Mouse (Mus musculus) neural tube, embryonic 12.5 days (tissue): Measurements from ENCODE around the gene Fasn. TPM values are rescaled to one million over a fixed set of nuclear protein-coding genes. Genes with fewer than 3 reads are reported as not detected.
A peak's percentile ranks its signal among the peaks of the same experiment; 100 is the strongest.
"Not testable (repeated sequence)": the region's sequence is repeated elsewhere in the genome, so short reads cannot be mapped to it uniquely, and the experiment has no call there.

Experiments
- ATAC-seq: fragments of 200-750 bp; cut with Nextera tagmentation; 2 replicates; pipeline ENCODE4 v1.8.0; 2017; ENCODE audit warnings: low read depth, mild to moderate bottlenecking, moderate TSS enrichment, moderate library complexity; ENCODE audit not compliant: low FRiP score
- H3K27ac ChIP-seq: fragments of 300-500 bp; sonication (generic); 2 replicates; pipeline ENCODE4 v1.5.1; 2016
- H3K27me3 ChIP-seq: fragments of 300-500 bp; sonication (generic); replicated peaks from 2 replicates; pipeline ENCODE4 v1.6.1; 2016; ENCODE audit warnings: mild to moderate bottlenecking
- H3K36me3 ChIP-seq: fragments of 300-500 bp; sonication (generic); 2 replicates; pipeline ENCODE4 v1.6.1; 2016; ENCODE audit warnings: mild to moderate bottlenecking
- H3K4me1 ChIP-seq: fragments of 300-500 bp; sonication (generic); 2 replicates; pipeline ENCODE4 v1.6.1; 2016
- H3K4me2 ChIP-seq: fragments of 300-500 bp; sonication (generic); replicated peaks from 2 replicates; pipeline ENCODE4 v1.6.1; 2016; ENCODE audit warnings: mild to moderate bottlenecking
- H3K4me3 ChIP-seq: fragments of 300-500 bp; sonication (generic); 2 replicates; pipeline ENCODE4 v1.5.1; 2016
- H3K9ac ChIP-seq: fragments of 300-500 bp; sonication (generic); 2 replicates; pipeline ENCODE4 v1.6.1; 2016; ENCODE audit warnings: mild to moderate bottlenecking
- H3K9me3 ChIP-seq: fragments of 300-500 bp; sonication (generic); 2 replicates; pipeline ENCODE4 v1.6.1; 2016; ENCODE audit warnings: mild to moderate bottlenecking
- WGBS: fragments of 180-500 bp; shearing (Covaris S2); methylation state at CpG from one replicate; pipeline ENCODE4 v1.1.7; 2016; 5-methylcytosine and 5-hydroxymethylcytosine counted together
- polyA plus RNA-seq: library from polyadenylated mRNA; unstranded; fragments of >200 nt; fragmentation: Nextera tagmentation; extraction: Ambion mirVana; gene quantifications from 2 replicates; pipeline ENCODE4 v1.2.1, GENCODE M21; 2016

Gene Fasn
- polyA plus RNA-seq, 1 experiment from 2014 or later = 102 TPM

GRCm38 (mm10) chr11:120767023-120767422, 57.3 kb downstream of the Fasn start:
- H3K36me3 ChIP-seq, H3K27ac ChIP-seq, ATAC-seq, H3K4me2 ChIP-seq, H3K9ac ChIP-seq, H3K4me1 ChIP-seq, H3K9me3 ChIP-seq, H3K4me3 ChIP-seq, H3K27me3 ChIP-seq: not testable (repeated sequence)
- WGBS = 75% methylated on average over 4 of the region's 7 CpGs

GRCm38 (mm10) chr11:120763121-120763999, 61.0 kb downstream of the Fasn start:
- WGBS = 17% methylated on average over 11 of the region's 23 CpGs
- not testable (repeated sequence) for H3K9ac ChIP-seq, H3K9me3 ChIP-seq, H3K27ac ChIP-seq, H3K4me1 ChIP-seq, H3K4me3 ChIP-seq, H3K27me3 ChIP-seq, H3K36me3 ChIP-seq
- peak; percentile 63; the same call in 1 of the 2 replicates for ATAC-seq
- peak overlapping the region; percentile 31 for H3K4me2 ChIP-seq

GRCm38 (mm10) chr11:120762672-120763041, 61.7 kb downstream of the Fasn start, which contains the start of gene Hmga1b:
Hmga1b (plus strand) TSS chr11:120762794.
- H3K4me3 ChIP-seq, H3K27me3 ChIP-seq, H3K27ac ChIP-seq, H3K36me3 ChIP-seq, ATAC-seq, H3K4me1 ChIP-seq, H3K9ac ChIP-seq: not testable (repeated sequence)
- H3K4me2 ChIP-seq = peak within 1 kb of the TSS; percentile 31
- WGBS = 27% methylated on average over 14 of the region's 14 CpGs
- H3K9me3 ChIP-seq = peaks cover 13% of the 10 kb centered on the region

- Histone ChIP-seq H3K4me3 (no peak overlapping the region), H3K27me3 (peaks cover 9% of the 10 kb centered on the region; the same call in 1 of the 2 replicates), H3K4me1 (no peaks in the 10 kb centered on the region), H3K4me2 (peak overlapping the region; percentile 31; the same call in 1 of the 2 replicates), H3K9me3 (peaks cover 15% of the 10 kb centered on the region), H3K27ac (no peak overlapping the region), H3K36me3 (no peaks in the 10 kb centered on the region), H3K9ac (no peak overlapping the region)
- whole genome bisulfite sequencing = 73% methylated on average over 14 of the region's 14 CpGs
- no peak for ATAC-seq
These were observed 62.3 kb downstream of the Fasn start for GRCm38 (mm10) chr11:120761811-120762671.

DNA sequence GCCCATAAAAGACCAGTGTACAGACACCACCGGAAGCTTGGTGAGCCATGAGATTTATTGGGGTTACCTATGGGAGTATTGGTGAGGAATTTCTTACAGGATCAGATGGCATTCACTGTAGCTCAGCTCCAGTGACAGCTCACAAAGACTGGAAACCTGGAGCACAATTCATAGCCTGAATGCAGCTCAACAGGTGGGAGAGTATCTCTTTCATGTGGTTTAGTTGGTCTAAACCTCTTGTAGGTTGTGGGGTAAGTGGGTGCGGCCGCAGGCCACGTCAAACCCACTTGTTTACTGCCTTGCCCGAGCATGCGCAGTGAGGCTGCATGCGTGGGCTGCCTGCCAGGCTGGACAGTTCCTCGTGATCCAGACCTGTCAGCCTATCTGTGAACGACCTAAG, 64.1 kb downstream of the Fasn start:
- no peak overlapping the region for H3K4me3 ChIP-seq
- H3K9ac ChIP-seq = no peak overlapping the region
- peaks cover 9% of the 10 kb centered on the region; the same call in 1 of the 2 replicates for H3K27me3 ChIP-seq
- no peaks in the 10 kb centered on the region for H3K36me3 ChIP-seq
- no peaks in the 10 kb centered on the region for H3K4me1 ChIP-seq
- no peak overlapping the region for H3K27ac ChIP-seq
- H3K4me2 ChIP-seq = no peak overlapping the region
- 92% methylated on average over 9 of the region's 9 CpGs for WGBS
- peaks cover 15% of the 10 kb centered on the region for H3K9me3 ChIP-seq
- no peak for ATAC-seq

Other genes starting within 250 kb of the Fasn start
- gene Arhgdia, start 242.9 kb downstream of the Fasn start, polyA plus RNA-seq = 582 and 606 TPM in 2 replicates
- 509 and 592 TPM in 2 replicates for gene Alyref, start 226.2 kb downstream of the Fasn start, polyA plus RNA-seq
- 162 and 172 TPM in 2 replicates for gene Anapc11, start 226.1 kb downstream of the Fasn start, polyA plus RNA-seq
- gene Npb, start 216.1 kb downstream of the Fasn start, polyA plus RNA-seq = 0.80 and 0.83 TPM in 2 replicates
- 151 and 155 TPM in 2 replicates for gene Pcyt2, start 206.6 kb downstream of the Fasn start, polyA plus RNA-seq
- gene Sirt7, start 199.3 kb downstream of the Fasn start, polyA plus RNA-seq = 46.8 and 56.5 TPM in 2 replicates
- 39.7 and 40.4 TPM in 2 replicates for gene Mafg, start 190.9 kb downstream of the Fasn start, polyA plus RNA-seq
- gene Pycr1, start 180.8 kb downstream of the Fasn start, polyA plus RNA-seq = 27.2 and 27.8 TPM in 2 replicates
- 0.81 and 1.1 TPM in 2 replicates for gene Myadml2, start 176.4 kb downstream of the Fasn start, polyA plus RNA-seq
- gene Notum, start 163.4 kb downstream of the Fasn start, polyA plus RNA-seq = 3.1 and 3.4 TPM in 2 replicates
- gene Aspscr1, start 151.6 kb downstream of the Fasn start, polyA plus RNA-seq = 139 and 155 TPM in 2 replicates
- gene Cenpx, start 110.8 kb downstream of the Fasn start, polyA plus RNA-seq = 108 and 114 TPM in 2 replicates
- gene Lrrc45, start 110.6 kb downstream of the Fasn start, polyA plus RNA-seq = 70.9 and 72.6 TPM in 2 replicates
- gene Rac3, start 103.1 kb downstream of the Fasn start, polyA plus RNA-seq = 118 and 119 TPM in 2 replicates
- gene Dcxr, start 97.3 kb downstream of the Fasn start, polyA plus RNA-seq = 12.3 and 16.7 TPM in 2 replicates
- 0.95 and 1.6 TPM in 2 replicates for gene Cbr2, start 92.4 kb downstream of the Fasn start, polyA plus RNA-seq
- 3.6 TPM in 2 replicates for gene Hmga1b, start 61.8 kb downstream of the Fasn start, polyA plus RNA-seq
- 77.2 and 81.3 TPM in 2 replicates for gene Rfng, start 40.3 kb downstream of the Fasn start, polyA plus RNA-seq
- 250 and 258 TPM in 2 replicates for gene Gps1, start 40.3 kb downstream of the Fasn start, polyA plus RNA-seq
- gene Dus1l, start 28.1 kb downstream of the Fasn start, polyA plus RNA-seq = 63.5 and 65.5 TPM in 2 replicates
- gene Ccdc57, start 108.3 kb upstream of the Fasn start, polyA plus RNA-seq = 4.7 and 5.6 TPM in 2 replicates
- gene Slc16a3, start 123.9 kb upstream of the Fasn start, polyA plus RNA-seq = 31.8 and 38.4 TPM in 2 replicates
- 157 TPM in 2 replicates for gene Csnk1d, start 166.8 kb upstream of the Fasn start, polyA plus RNA-seq
- 0.34 and 0.47 TPM in 2 replicates for gene Cd7, start 214.9 kb upstream of the Fasn start, polyA plus RNA-seq
- gene Sectm1b, start 239.0 kb upstream of the Fasn start, polyA plus RNA-seq = not detected in 2 replicates